Mouse (Mus musculus) right cerebral cortex, postnatal 10 days (tissue): Measurements from ENCODE around the gene Gstp1.
"Not testable (repeated sequence)": the region's sequence is repeated elsewhere in the genome, so short reads cannot be mapped to it uniquely, and the experiment has no call there.

Experiments
- DNase-seq, 2 experiments: peaks; one replicate each; pipeline ENCODE4 v3.0.0; 2021; ENCODE audit warnings: low spot score in 2 of 2

Gene Gstp1

DNA sequence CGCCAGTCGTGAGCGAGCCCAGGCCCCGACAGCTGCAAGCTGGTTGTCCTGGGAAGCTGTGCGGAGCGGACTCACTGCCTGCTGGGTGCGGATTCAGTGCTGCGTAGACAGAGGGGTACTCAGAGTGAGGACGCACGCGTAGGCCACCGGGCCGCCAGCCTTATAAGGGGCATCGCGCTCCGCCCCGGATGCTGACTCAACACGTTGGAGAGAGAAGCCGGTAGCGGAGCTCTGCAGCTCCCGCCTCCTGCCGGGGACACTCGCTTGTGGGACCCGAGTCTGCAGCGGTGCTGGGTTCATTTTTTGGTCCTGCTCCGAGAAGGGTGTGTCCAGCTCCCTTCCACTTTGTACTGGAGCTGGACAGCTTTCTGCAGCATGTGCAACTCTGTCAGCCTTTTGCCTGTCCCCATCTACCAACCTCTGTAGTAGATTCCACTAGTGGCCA, at the start of gene Gstp1:
TSS of gene Gstp1 (minus strand) at position 198 of the 445 bp plus-strand sequence.
- DNase-seq, result peak; percentile 92

- no peak for DNase-seq
Measured at GRCm38 (mm10) chr19:4087090-4087489, 49.3 kb upstream of the Gstp1 start.

GRCm38 (mm10) chr19:4086156-4086555, 48.4 kb upstream of the Gstp1 start:
- no peak for DNase-seq

GRCm38 (mm10) chr19:4084984-4085383, 47.2 kb upstream of the Gstp1 start:
- DNase-seq, result no peak

DNA sequence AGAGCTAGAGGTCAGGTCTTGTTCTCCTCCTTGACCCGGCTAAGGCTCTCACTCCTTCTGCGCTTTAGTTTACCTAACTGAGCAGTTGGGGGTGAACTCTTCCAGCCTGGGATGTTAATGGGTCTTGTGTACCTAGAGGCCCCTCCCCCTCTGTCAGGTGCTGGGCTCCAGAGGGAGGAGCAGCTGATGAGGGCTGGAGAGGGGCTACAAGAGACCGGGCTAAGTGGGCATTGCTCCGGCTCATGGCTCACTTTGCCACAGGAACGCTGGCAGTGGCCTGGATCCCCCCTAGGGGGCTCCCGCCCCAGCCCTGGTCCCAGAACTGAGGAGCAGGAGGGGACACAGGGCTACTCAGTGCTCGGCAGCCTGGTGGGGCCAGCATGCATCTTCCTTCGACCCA, 46.0 kb upstream of the Gstp1 start:
- DNase-seq, result no peak

GRCm38 (mm10) chr19:4083316-4083715, 45.5 kb upstream of the Gstp1 start:
- DNase-seq, result no peak

GRCm38 (mm10) chr19:4082219-4082965, 44.6 kb upstream of the Gstp1 start:
- DNase-seq, result no peak

GRCm38 (mm10) chr19:4081394-4081793, 43.6 kb upstream of the Gstp1 start, which contains the start of gene Cabp2:
TSS of gene Cabp2 (plus strand) at chr19:4081578.
- no peak for DNase-seq

- no peak for DNase-seq
Measured at GRCm38 (mm10) chr19:4080511-4081009, 42.8 kb upstream of the Gstp1 start.

GRCm38 (mm10) chr19:4079594-4079993, 41.8 kb upstream of the Gstp1 start:
- no peak for DNase-seq

DNA sequence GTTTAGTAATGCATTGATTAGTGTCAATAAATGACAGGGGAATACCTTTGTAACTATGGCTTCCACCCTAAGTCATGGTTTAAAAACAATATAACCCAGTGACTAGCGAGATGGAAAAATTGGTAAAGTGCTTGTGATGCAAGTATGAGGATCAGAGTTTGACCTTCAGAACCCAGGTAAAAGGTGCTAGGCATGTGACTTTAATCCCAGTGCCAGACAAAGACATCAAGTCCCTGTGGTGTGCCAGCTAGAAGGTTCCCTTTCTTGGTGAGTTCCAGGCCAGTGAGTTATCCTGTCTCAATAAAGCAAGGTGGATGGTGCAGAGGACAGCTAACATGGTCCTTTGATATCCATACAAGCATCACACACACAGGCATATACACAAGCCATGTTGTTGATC, 37.7 kb upstream of the Gstp1 start:
- no peak for DNase-seq

DNA sequence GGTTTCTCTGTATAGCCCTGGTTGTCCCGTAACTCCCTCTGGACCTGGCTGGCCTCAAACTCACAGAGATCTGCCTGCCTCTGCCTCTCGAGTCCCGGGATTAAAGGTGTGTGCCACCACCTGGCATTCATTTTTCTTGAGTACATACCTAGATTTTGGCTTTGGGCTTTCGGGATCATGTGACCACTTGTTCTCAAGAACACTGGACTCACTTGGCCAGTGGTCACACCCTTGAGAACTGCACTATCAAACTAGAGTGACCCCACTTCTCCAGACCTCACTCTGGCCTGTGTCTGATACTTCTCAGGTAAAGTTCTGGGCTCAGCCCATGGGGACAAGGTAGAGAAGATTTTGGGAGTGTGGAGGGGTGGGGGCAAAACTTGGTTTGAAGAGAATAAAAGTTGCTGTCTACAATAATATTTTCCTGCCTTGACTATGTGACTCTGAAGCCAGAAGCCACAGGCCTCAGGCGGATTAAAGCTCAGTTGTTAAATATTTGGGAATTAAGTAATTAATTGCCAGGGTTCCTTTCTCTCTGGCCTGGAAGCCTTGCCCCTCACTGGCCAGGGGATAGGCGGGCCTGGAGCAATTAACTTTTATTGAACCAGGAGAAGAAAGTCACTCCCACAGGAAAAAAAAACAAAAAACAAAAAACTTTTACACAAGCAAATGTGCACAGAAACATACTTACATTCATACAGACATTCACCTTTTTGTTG, 35.1 kb upstream of the Gstp1 start:
- no peak for DNase-seq

- DNase-seq, result no peak
Measured at GRCm38 (mm10) chr19:4071406-4071805, 33.6 kb upstream of the Gstp1 start.

DNA sequence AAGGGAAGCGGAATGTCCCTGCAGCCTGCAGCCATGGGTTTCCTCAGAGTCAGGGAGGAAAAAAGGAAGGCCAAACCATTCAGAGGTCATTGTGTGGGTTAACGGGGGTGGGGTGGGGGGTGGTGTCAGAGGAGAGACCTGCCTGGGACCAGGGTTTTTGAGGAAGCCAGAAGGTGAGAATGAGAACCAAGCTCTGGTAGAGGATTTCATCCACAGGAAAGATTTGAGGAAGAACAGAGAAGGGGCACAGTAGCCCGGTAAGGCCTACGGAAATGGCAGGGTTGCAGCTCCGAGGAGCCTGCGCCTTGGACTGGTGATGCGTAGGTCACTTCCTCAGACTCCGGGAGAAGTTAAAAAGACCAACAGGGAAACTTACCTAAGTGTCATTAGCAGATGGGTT, 33.0 kb upstream of the Gstp1 start:
- no peak for DNase-seq

- no peak for DNase-seq
Measured at GRCm38 (mm10) chr19:4070311-4070710, 32.5 kb upstream of the Gstp1 start.

DNA sequence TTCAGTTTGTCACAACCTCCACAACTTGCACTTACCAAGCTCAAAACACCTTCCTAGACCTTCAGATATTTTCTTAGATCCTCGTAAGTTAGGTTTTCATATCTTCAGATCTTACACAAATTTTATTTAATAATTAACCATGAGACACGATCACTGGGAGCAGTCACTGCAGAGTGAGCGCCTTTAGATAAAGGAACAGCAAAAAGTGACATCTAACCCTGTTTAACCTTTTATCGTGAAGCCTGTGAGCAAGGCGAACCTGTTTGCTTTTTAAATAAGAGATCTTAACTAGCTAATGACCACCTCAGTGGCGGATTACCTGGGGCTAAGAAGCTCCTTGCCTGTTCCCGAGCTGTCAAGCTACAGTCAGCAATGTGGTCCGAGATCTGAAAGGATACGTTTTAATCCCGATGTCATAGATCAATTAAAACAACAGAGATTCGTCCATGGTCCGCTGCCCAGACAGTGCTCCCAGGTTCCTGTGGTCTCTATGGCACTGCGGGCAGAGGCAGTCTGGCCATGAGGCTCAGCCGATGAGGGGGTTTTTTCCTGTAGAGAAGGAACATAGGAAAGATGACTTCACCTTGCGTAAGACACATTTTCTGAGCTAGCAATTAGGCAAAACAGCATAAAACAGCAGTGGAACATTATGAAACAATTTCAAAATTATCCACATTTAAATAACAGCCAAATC, 31.1 kb upstream of the Gstp1 start:
- no peak for DNase-seq

DNA sequence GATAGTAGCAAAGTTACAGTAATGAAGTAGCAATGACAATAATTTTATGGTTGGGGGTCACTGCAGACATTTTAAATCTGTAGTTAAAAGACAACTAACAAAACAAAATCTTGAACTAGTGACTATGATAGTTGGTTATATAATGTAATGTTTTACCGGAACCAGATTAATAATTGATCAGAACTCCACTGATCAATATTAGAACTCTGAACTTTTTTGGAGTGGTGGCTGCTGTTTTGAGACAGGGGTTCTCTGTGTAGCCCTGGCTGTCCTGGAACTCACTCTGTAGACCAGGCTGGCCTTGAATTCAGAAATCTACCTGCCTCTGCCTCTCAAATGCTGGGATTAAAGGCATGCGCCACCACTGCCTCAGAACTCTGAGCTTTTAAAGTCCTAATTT, 30.5 kb upstream of the Gstp1 start:
- DNase-seq, result not testable (repeated sequence)

DNA sequence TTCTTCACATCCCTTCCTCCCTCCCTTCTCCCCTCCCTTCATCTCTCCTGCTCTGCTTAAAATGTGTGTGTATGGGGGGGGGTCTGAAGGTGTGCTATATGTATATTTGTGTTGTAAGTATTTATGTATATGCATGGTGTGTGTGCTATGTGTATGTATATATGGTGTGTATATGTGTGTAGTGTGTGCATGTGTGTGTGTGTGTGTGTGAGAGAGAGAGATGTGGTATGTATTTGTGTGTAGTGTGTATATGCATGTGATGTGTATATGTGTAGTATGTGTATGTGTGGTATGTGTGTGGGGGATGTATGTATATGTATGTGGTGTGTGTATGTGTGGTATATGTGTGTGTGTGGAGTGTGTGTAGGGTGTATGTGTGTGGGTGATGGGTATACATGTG, 29.1 kb upstream of the Gstp1 start:
- no peak for DNase-seq

- DNase-seq, result no peak
Measured at GRCm38 (mm10) chr19:4066280-4066679, 28.5 kb upstream of the Gstp1 start.

DNA sequence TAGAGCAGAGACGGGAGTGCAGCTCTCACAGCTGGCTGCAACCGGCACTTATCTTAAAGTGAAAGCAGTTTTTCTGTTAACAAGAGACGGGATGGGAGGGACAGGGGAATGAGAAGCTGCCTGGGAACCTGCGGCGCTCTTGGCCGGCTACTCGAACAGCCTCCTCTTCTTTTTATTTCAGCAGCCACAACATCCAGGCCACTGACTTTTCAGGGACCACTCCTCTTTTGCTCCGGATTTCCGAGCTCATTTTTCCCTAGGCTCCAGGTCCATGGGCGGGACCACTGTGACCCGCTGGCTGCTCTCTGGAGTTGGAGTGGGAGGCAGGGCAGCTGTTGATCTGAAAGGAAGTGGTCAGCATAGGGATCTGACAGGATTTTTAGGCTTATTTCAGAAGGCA, 26.7 kb upstream of the Gstp1 start:
- DNase-seq, result not testable (repeated sequence)

GRCm38 (mm10) chr19:4063357-4063756, 25.6 kb upstream of the Gstp1 start:
- DNase-seq, result not testable (repeated sequence)

DNA sequence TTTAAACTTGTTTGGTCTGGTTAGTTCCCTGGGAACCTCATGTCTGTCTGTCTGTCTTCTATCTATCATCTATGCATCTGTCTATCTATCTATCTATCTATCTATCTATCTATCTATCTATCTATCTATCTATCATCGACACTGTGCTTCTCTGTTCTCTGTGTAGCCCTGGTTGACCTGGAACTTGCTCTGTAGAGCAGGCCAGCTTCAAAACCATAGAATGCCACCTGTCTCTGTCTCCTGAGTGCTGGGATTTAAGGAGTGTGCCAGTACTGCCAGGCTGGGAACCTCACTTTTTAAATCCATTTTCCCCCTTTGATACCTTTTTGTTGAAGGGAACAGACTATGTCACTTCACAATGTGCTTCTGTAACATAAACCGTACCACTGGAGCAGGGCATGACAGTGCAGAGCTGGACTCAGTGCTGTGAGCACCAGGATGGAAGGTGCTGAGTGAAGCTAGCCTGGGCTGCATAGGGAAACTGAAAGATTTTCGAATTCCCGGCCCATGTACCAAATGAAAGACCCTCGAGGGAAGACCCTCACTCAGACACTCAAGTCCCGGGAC, 23.2 kb upstream of the Gstp1 start:
- DNase-seq, result no peak
